Mouse (Mus musculus): ENCODE measurements at regions not wholly inside any gene's neighbourhood (a gene's known extent, or its start where the extent isn't known, plus 50 kb on each side); places are given as distances from the start of the nearest gene placed in this dataset.

GRCm38 (mm10) chr17:79498321-79498720 lies 113.3 kb upstream of the Rmdn2 start:
- TF ChIP-seq CTCF (IDR thresholded peaks at IDR 0.05; ENCODE audit: low read depth) = no peak
- TF ChIP-seq EP300 (IDR thresholded peaks at IDR 0.05; ENCODE audit: low read depth) = no peak
